Mouse (Mus musculus): ENCODE results near the gene Kazald1. TPM values are rescaled to one million over a fixed set of nuclear protein-coding genes. Genes with fewer than 3 reads are reported as not detected.

Gene Kazald1
- 0.56 TPM for total RNA-seq (2023)

DNA sequence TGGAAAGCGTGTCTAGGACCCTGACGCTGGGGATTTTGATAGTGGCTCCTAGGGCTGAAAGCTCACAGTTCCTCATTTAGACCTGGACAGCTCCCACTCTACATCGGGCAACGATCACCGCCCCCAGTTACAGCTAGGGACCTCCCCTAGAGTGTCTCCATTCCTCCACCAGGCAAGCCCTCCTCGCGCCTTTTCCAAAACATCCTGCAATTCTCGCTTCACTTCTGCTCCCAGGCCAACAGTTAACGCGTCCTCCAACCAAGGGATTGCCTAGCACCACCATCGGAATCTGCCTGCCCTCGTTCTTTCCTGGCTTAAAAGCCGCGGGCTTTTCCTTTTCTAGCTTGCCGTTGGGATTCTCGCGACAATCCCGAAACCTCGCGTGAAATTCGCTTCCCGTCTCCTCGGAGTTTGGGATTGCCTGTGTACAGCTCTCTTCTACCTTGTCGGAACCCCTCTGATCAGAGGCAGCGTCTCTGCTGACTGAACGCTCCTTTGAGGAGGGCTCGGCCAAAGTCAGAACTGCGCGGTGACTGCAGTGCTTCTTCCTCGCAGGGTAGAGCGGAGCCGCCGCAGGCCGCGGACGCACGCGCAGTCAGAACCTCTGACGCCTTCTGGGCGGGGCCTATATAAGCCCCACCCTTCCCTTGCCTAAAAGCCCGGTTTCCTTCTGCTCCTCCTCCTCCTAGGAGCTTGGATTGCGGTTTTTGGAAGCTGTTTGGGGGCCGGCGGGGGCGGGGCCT is at the start of gene Kazald1:
Gene Kazald1 (plus strand): TSS at position 662 of the 743 bp plus-strand sequence.

GRCm38 (mm10) chr19:45045651-45046050 is 29.4 kb upstream of the Kazald1 start, which contains the start of gene Pdzd7:
Gene Pdzd7 (minus strand): TSS chr19:45045717.

DNA sequence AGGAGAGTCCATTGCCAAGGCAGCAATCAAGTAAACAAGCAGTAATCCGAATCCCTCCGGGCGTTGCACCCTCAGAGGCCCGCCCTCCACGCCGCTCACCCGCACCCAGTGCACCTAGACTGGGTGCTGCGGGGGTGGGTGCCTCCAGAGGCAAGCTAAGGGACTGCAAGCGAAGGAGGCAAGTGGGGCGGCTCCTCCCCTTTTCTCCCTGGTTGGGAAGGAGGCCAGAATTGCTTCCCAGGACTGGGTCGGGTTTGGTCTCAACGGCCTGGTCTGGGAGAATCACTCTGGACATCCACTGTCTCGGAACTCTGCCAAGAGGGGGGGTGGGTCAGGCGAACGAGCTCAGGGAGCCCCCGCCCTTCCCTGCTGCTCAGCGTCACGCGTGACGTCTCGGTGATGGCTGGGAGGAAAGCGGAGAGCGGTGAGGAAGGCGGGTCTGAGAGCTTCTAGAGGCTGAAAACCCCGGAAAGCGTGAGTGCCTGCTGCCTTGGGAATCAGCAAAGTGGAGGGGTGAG is 27.6 kb upstream of the Kazald1 start, which contains the start of gene Sfxn3:
Gene Sfxn3 (plus strand): TSS at position 87 of the 518 bp plus-strand sequence.

Other genes starting within 250 kb of the Kazald1 start
- 40.6 TPM for gene Slf2, start 144.1 kb upstream of the Kazald1 start, total RNA-seq (2023)
- gene Sema4g, start 86.1 kb upstream of the Kazald1 start, total RNA-seq (2023): 0.35 TPM
- gene Twnk, start 69.6 kb upstream of the Kazald1 start, total RNA-seq (2023): 9.7 TPM
- gene Mrpl43, start 68.8 kb upstream of the Kazald1 start, total RNA-seq (2023): 21.7 TPM
- 2.4 TPM for gene Lzts2, start 60.8 kb upstream of the Kazald1 start, total RNA-seq (2023)
- gene Pdzd7, start 29.5 kb upstream of the Kazald1 start, total RNA-seq (2023): not detected
- gene Sfxn3, start 27.7 kb upstream of the Kazald1 start, total RNA-seq (2023): 55.4 TPM
- gene Tlx1, start 75.4 kb downstream of the Kazald1 start, total RNA-seq (2023): not detected
- not detected for gene Lbx1, start 160.6 kb downstream of the Kazald1 start, total RNA-seq (2023)